Mouse (Mus musculus): ENCODE measurements at regions not wholly inside any gene's neighbourhood (a gene's known extent, or its start where the extent isn't known, plus 50 kb on each side); places are given as distances from the start of the nearest gene placed in this dataset.

- TF ChIP-seq CTCF (IDR thresholded peaks at IDR 0.05; ENCODE audit: low read depth, low read length) (no peak), POLR2A (IDR thresholded peaks at IDR 0.05; ENCODE audit: borderline replicate concordance, low read depth, low read length) (no peak)
Measured at GRCm38 (mm10) chr6:22444220-22444619, 88.2 kb upstream of the Fam3c start.
